Mouse (Mus musculus) embryonic fibroblast, embryonic 13.5 days (primary cell): Measurements from ENCODE around the gene Pdss2.

ENCODE experiments used
- CTCF ChIP-seq: IDR thresholded peaks from 2 replicates; pipeline ENCODE4 v1.5.1; 2011; ENCODE audit warnings: mild to moderate bottlenecking, control low read depth, low read length, moderate library complexity, borderline replicate concordance; ENCODE audit not compliant: insufficient read depth
- POLR2A ChIP-seq: IDR thresholded peaks from 2 replicates; pipeline ENCODE4 v1.6.1; 2011; ENCODE audit warnings: low read depth, mild to moderate bottlenecking, control low read depth, low read length, moderate library complexity

DNA sequence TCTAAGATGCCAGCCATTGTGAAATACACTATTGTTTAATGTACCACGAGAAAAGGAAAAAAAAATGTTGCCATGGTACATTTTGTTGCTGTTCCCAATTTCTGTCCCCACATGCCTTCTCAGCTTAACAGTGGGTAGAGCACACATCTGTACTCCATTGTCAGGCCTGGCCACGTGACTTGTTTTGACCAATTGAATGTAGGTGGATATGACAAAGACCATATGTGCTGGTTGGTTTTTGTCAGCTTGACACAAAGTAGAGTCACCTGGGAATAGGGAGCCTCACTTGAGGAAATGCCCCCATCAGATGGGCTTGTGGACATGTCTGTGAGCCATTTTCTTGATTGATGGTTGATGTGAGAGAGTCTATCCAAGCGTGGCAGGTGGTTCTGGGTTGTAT is 17.4 kb upstream of the Pdss2 start:
- no peak for TF ChIP-seq POLR2A
- no peak for TF ChIP-seq CTCF
